Mouse (Mus musculus): ENCODE data around the gene Pecr. TPM values are rescaled to one million over a fixed set of nuclear protein-coding genes. Genes with fewer than 3 reads are reported as not detected.

Gene Pecr
- total and polyA plus RNA-seq, 3 experiments, result 17.6 to 24.8 (median 21.3) TPM

- no peak overlapping the region for H3K4me2 ChIP-seq (ENCODE audit: insufficient read depth, low read depth, poor library complexity, severe bottlenecking)
- H3K4me3 ChIP-seq (replicated peaks in 1 of 3; ENCODE audit: low read depth in 2 of 3, low read length in 2 of 3, poor library complexity in 1 of 3), result no peak overlapping the region
- no peak for TF ChIP-seq E2F4 (IDR thresholded peaks at IDR 0.05; ENCODE audit: insufficient replicate concordance, low read depth, low read length)
- TF ChIP-seq MEF2A (IDR thresholded peaks at IDR 0.05; ENCODE audit: borderline replicate concordance, low read depth, low read length), result no peak
- no peak for TF ChIP-seq POLR2AphosphoS2 (IDR thresholded peaks at IDR 0.05; ENCODE audit: low read depth, low read length)
- no peak for TF ChIP-seq CHD2 (IDR thresholded peaks at IDR 0.05; ENCODE audit: low read length)
- no peak for TF ChIP-seq ETS1 (conservative IDR thresholded peaks at IDR 0.05; ENCODE audit: low read depth, low read length)
- TF ChIP-seq CTCF (conservative IDR thresholded peaks at IDR 0.05 in 1 of 2, IDR thresholded peaks at IDR 0.05 in 1 of 2; ENCODE audit: low read depth in 2 of 2, low read length in 2 of 2), result no peak
- TF ChIP-seq SMC3 (IDR thresholded peaks at IDR 0.05; ENCODE audit: low read depth, low read length), result no peak
- peaks cover 29 to 75% of the 10 kb centered on the region in 2 experiments for H3K36me3 ChIP-seq (replicated peaks in 1 of 2; ENCODE audit: control insufficient read depth in 1 of 2, insufficient read depth in 1 of 2, low read length in 1 of 2)
- no peaks in the 10 kb centered on the region for H3K27me3 ChIP-seq (replicated peaks)
- in situ Hi-C loops (cut with MboI; ENCODE audit: low pct_ligation_motif_present, low pct_unique_long_range_greater_than_20kb, low sequenced_read_pairs) (loop anchor here (10.0 kb wide), 1 partner anchor 272 kb away; the partner anchor contains the start of gene Smarcal1), dilution Hi-C loops (cut with MboI; ENCODE audit: extremely low pct_ligation_motif_present, extremely low pct_unique_long_range_greater_than_20kb, low sequenced_read_pairs) (no loop called here)
- no peaks in the 10 kb centered on the region for H3K9me3 ChIP-seq (replicated peaks; ENCODE audit: low read length)
- peaks cover 6 to 37% of the 10 kb centered on the region in 2 experiments; a peak in 3 of 4 replicates for H3K4me1 ChIP-seq (ENCODE audit: control insufficient read depth in 1 of 2, insufficient read depth in 2 of 2)
- no peak for DNase-seq (ENCODE audit: extremely low read depth)
- no peak overlapping the region for H3K27ac ChIP-seq (ENCODE audit: insufficient read depth, low read depth)
- no peak overlapping the region for H3K9ac ChIP-seq (ENCODE audit: insufficient read depth, low read depth)
- no peaks in the 10 kb centered on the region for H3K79me2 ChIP-seq (replicated peaks; ENCODE audit: control insufficient read depth, extremely low read depth, insufficient read depth, poor library complexity, severe bottlenecking)
Observed at GRCm38 (mm10) chr1:72312701-72313398, 28.7 kb upstream of the Pecr start.

DNA sequence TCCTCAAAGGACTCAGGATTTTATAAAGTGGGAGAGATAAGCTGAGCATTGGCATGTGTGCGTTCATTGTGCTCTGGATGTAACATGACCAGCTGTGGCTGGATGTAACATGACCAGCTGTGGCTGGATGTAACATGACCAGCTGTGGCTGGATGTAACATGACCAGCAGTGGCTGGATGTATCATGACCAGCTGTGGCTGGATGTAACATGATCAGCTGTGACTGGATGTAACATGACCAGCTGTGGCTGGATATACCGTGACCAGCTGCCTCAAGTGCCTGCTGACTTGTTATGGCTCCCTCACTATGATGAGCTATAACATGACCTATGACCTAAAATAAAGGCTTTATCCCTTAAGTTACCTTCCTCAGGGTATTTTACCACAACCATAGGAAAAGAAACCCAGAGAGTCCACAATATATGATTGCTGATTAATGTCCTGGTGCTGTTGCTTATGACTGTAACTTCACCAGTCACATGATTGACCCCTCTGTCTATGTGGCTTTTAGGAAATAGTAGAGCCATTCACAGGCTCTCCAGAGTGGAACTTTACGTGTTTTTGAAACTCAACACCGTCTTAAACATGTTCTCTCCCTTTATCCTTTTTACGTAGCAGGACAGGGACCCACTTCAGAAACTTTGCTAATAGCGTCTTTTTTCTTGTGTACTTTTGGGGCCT is 25.8 kb upstream of the Pecr start:
- DNase-seq (ENCODE audit: extremely low read depth), result no peak
- H3K9ac ChIP-seq (ENCODE audit: insufficient read depth, low read depth), result no peak overlapping the region
- dilution Hi-C loops (cut with MboI; ENCODE audit: extremely low pct_ligation_motif_present, extremely low pct_unique_long_range_greater_than_20kb, low sequenced_read_pairs) (no loop called here), in situ Hi-C loops (cut with MboI; ENCODE audit: low pct_ligation_motif_present, low pct_unique_long_range_greater_than_20kb, low sequenced_read_pairs) (loop anchor here (10.0 kb wide), 2 partner anchors 275 to 535 kb away; partner anchors contain the start of gene Smarcal1)
- no peaks in the 10 kb centered on the region for H3K27me3 ChIP-seq (replicated peaks)
- peaks cover 14 to 49% of the 10 kb centered on the region in 2 experiments for H3K36me3 ChIP-seq (replicated peaks in 1 of 2; ENCODE audit: control insufficient read depth in 1 of 2, insufficient read depth in 1 of 2, low read length in 1 of 2)
- H3K79me2 ChIP-seq (replicated peaks; ENCODE audit: control insufficient read depth, extremely low read depth, insufficient read depth, poor library complexity, severe bottlenecking), result no peaks in the 10 kb centered on the region
- H3K4me2 ChIP-seq (ENCODE audit: insufficient read depth, low read depth, poor library complexity, severe bottlenecking), result no peak overlapping the region
- H3K27ac ChIP-seq (ENCODE audit: insufficient read depth, low read depth), result no peak overlapping the region
- no peak overlapping the region for H3K4me3 ChIP-seq (replicated peaks in 1 of 3; ENCODE audit: low read depth in 2 of 3, low read length in 2 of 3, poor library complexity in 1 of 3)
- H3K9me3 ChIP-seq (replicated peaks; ENCODE audit: low read length), result no peaks in the 10 kb centered on the region
- TF ChIP-seq ETS1 (conservative IDR thresholded peaks at IDR 0.05; ENCODE audit: low read depth, low read length), result peak; percentile 34; the same call in 1 of the 2 replicates
- TF ChIP-seq POLR2A (IDR thresholded peaks at IDR 0.05; ENCODE audit: low read depth, low read length), result no peak
- H3K4me1 ChIP-seq (ENCODE audit: control insufficient read depth in 1 of 2, insufficient read depth in 2 of 2), result peaks cover 6 to 29% of the 10 kb centered on the region in 2 experiments; a peak in 3 of 4 replicates

DNA sequence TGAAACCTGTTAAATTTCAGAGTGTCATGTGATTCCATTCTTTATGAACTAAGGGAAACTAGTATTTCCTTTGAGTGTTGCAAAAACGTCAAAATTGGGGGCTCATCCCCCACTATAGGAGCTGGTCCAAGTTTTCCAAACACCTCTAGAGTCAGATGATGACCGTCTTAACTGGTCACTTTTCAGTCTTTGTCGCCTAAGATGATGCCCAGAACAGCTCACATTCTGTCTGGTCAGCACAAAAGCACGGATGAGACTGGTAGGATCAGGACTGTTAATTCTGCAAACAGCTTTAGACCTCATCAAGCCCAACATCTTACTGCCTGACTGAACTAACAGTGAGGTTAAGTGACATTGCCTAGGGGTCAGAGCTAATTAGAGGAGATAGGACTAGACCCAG is 24.8 kb upstream of the Pecr start:
- no peaks in the 10 kb centered on the region for H3K27me3 ChIP-seq (replicated peaks)
- dilution Hi-C loops (cut with MboI; ENCODE audit: extremely low pct_ligation_motif_present, extremely low pct_unique_long_range_greater_than_20kb, low sequenced_read_pairs) (no loop called here), in situ Hi-C loops (cut with MboI; ENCODE audit: low pct_ligation_motif_present, low pct_unique_long_range_greater_than_20kb, low sequenced_read_pairs) (loop anchor here (10.0 kb wide), 1 partner anchor 536 kb away; no protein-coding TSS in a partner anchor)
- no peaks in the 10 kb centered on the region for H3K9me3 ChIP-seq (replicated peaks; ENCODE audit: low read length)
- H3K36me3 ChIP-seq (replicated peaks in 1 of 2; ENCODE audit: control insufficient read depth in 1 of 2, insufficient read depth in 1 of 2, low read length in 1 of 2), result peaks cover 9 to 39% of the 10 kb centered on the region in 2 experiments
- H3K4me3 ChIP-seq (replicated peaks in 1 of 3; ENCODE audit: low read depth in 2 of 3, low read length in 2 of 3, poor library complexity in 1 of 3), result no peak overlapping the region
- no peaks in the 10 kb centered on the region for H3K79me2 ChIP-seq (replicated peaks; ENCODE audit: control insufficient read depth, extremely low read depth, insufficient read depth, poor library complexity, severe bottlenecking)
- no peak for DNase-seq (ENCODE audit: extremely low read depth)
- H3K9ac ChIP-seq (ENCODE audit: insufficient read depth, low read depth), result no peak overlapping the region
- H3K4me1 ChIP-seq (ENCODE audit: control insufficient read depth in 1 of 2, insufficient read depth in 2 of 2), result peaks cover 6 to 28% of the 10 kb centered on the region in 2 experiments; a peak in 3 of 4 replicates
- no peak overlapping the region for H3K4me2 ChIP-seq (ENCODE audit: insufficient read depth, low read depth, poor library complexity, severe bottlenecking)
- TF ChIP-seq SIN3A (IDR thresholded peaks at IDR 0.05; ENCODE audit: low read length), result no peak
- 0 out of 2 replicates have a peak, but pooled peaks have one; percentile 41 for TF ChIP-seq MAFK (IDR thresholded peaks at IDR 0.05; ENCODE audit: insufficient replicate concordance, low read length)
- no peak overlapping the region for H3K27ac ChIP-seq (ENCODE audit: insufficient read depth, low read depth)

Measured in CH12.LX (cell line).